Mouse (Mus musculus) kidney, adult 18-20 months (tissue): Measurements from ENCODE around the gene Tm9sf3.

Experiments
- DNase-seq: peaks from one replicate; pipeline ENCODE4 v3.0.0; 2021

The Tm9sf3 gene

GRCm38 (mm10) chr19:41164447-41165095 lies 99.2 kb downstream of the Tm9sf3 start:
- DNase-seq = no peak
